Mouse (Mus musculus) embryo, embryonic 9.5 days (tissue): ENCODE measurements around the gene Gm45140.
A peak's percentile ranks its signal among the peaks of the same experiment; 100 is the strongest.

ENCODE experiments used
- DNase-seq: peaks from one replicate; pipeline ENCODE4 v3.0.0-alpha.2; 2017; ENCODE audit errors: extremely low spot score

The Gm45140 gene

GRCm38 (mm10) chr6:87835695-87836094 lies at the start of gene Gm45140:
TSS of gene Gm45140 (minus strand) at chr6:87835795.
- DNase-seq = no peak

- no peak for DNase-seq
These were observed 47.2 kb upstream of the Gm45140 start for GRCm38 (mm10) chr6:87882816-87883215.

- no peak for DNase-seq
These were observed 46.6 kb upstream of the Gm45140 start for GRCm38 (mm10) chr6:87882221-87882620.

- no peak for DNase-seq
These were observed 44.0 kb upstream of the Gm45140 start for GRCm38 (mm10) chr6:87879628-87880027.

GRCm38 (mm10) chr6:87879010-87879409 lies 43.4 kb upstream of the Gm45140 start:
- no peak for DNase-seq

- DNase-seq = peak; percentile 8
These were observed 40.6 kb upstream of the Gm45140 start for GRCm38 (mm10) chr6:87876068-87876643.

GRCm38 (mm10) chr6:87875562-87875961 lies 40.0 kb upstream of the Gm45140 start:
- DNase-seq = no peak

- DNase-seq = no peak
These were observed 39.5 kb upstream of the Gm45140 start for GRCm38 (mm10) chr6:87875083-87875482.

GRCm38 (mm10) chr6:87873963-87874362 lies 38.4 kb upstream of the Gm45140 start:
- no peak for DNase-seq

- no peak for DNase-seq
These were observed 37.5 kb upstream of the Gm45140 start for GRCm38 (mm10) chr6:87873104-87873503.

GRCm38 (mm10) chr6:87871240-87871639 lies 35.6 kb upstream of the Gm45140 start:
- DNase-seq = no peak

GRCm38 (mm10) chr6:87870440-87870839 lies 34.8 kb upstream of the Gm45140 start:
- no peak for DNase-seq

GRCm38 (mm10) chr6:87868871-87869506 lies 33.4 kb upstream of the Gm45140 start:
- DNase-seq = no peak

- DNase-seq = no peak
These were observed 31.7 kb upstream of the Gm45140 start for GRCm38 (mm10) chr6:87867256-87867655.

GRCm38 (mm10) chr6:87866211-87866610 lies 30.6 kb upstream of the Gm45140 start:
- no peak for DNase-seq

- no peak for DNase-seq
These were observed 21.5 kb upstream of the Gm45140 start for GRCm38 (mm10) chr6:87857071-87857470.

GRCm38 (mm10) chr6:87853446-87853845 lies 17.9 kb upstream of the Gm45140 start:
- no peak for DNase-seq

GRCm38 (mm10) chr6:87851871-87852270 lies 16.3 kb upstream of the Gm45140 start:
- DNase-seq = no peak

- peak; percentile 97 for DNase-seq
These were observed 15.5 kb upstream of the Gm45140 start, which contains the start of gene Cnbp for GRCm38 (mm10) chr6:87850900-87851614. TSS of gene Cnbp (minus strand) at chr6:87851106.

GRCm38 (mm10) chr6:87850155-87850899 lies 14.7 kb upstream of the Gm45140 start:
- peak; percentile 65 for DNase-seq

GRCm38 (mm10) chr6:87849780-87850154 lies 14.2 kb upstream of the Gm45140 start:
- DNase-seq = no peak

- no peak for DNase-seq
These were observed 11.2 kb upstream of the Gm45140 start for GRCm38 (mm10) chr6:87846813-87847212.
